Mouse (Mus musculus): ENCODE results near the gene Mrpl41. TPM values are rescaled to one million over a fixed set of nuclear protein-coding genes. Genes with fewer than 3 reads are reported as not detected.

Gene Mrpl41
- total RNA-seq (2023), result 10 to 100 TPM; 25.7 to 26.7 TPM

GRCm38 (mm10) chr2:24974906-24975703, at the start of gene Mrpl41:
Gene Mrpl41, minus strand, starts transcription at chr2:24975098.

DNA sequence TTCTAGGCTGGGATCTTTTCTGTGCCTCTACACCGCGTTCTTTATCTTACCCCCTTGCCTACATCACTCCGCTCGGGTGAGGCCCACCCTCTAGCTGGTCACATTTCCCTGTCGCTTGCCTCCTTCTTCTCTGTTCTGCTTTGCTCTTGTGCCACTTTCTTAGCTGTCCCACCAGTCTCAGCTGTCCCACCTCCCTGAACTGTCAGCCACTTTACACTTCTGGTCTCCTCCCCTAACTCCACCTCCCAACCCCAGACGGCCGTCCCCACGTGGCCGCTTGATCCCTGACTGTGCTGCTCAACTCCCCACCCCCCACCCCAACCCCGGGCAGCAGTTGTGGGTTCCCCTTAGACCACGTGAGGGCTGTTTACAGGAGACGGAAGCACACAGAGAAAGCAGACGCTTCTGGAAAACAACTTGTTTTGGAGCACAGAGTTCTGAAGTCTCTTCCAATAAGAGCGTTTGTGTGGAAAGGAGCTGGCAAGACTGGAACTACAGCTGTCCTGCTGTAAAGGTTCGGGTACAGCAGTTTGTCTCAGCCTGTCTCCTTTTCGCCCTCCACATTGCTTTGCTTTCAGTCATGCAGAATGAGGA, 903 bp upstream of the Mrpl41 start, which contains the start of gene Pnpla7:
Gene Pnpla7, plus strand, starts transcription at position 330 of the 594 bp plus-strand sequence.

DNA sequence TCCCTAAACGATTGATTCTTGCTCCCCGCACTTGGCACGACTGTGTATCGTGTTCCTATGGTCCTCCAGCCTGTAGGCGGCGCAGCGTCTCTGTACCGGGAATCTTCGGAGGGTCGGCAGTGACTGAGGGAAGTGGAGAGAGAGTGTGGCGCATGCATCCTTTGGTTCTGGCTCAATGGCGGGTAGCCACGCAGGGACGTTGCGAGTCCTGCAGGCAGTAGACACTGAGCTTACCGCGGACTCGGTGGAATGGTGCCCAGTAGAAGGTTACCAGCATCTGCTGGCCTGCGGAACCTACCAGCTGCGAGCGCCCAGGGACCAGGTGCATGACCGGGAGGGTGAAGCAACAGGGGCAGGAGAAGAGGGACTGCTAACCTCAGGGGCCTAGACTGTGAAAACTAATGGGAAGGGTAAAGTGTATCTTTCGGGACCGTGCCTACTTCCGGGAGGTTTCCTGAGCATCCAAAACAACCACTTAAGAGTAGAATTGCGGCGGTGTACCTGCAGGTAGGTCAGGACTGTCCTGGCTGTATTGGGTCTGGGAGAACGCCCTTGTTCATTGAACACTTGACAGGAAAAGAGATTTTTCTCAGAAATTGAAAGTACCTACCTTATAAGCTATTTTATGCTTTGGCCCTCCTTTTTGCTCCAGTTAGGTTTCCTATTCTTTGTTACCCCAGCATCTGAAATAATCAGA, 12.4 kb downstream of the Mrpl41 start, which contains the start of gene Dph7:
Gene Dph7, plus strand, starts transcription at position 97 of the 697 bp plus-strand sequence.

GRCm38 (mm10) chr2:24949421-24950188, 25.3 kb downstream of the Mrpl41 start, which contains the start of gene Zmynd19:
Gene Zmynd19, plus strand, starts transcription at chr2:24949792.

GRCm38 (mm10) chr2:24935057-24935796, 39.7 kb downstream of the Mrpl41 start, which contains the start of gene Arrdc1:
Gene Arrdc1, minus strand, starts transcription at chr2:24935252.

Other genes with a start within 250 kb of the Mrpl41 start
- under 1 TPM in 1 of 2 experiments, not detected in 1; 0.30 TPM for gene Cacna1b, start 211.9 kb downstream of the Mrpl41 start, total RNA-seq (2023)
- gene Ehmt1, start 55.5 kb downstream of the Mrpl41 start, total RNA-seq (2023), result 100 to 1,000 TPM; 132 to 145 TPM
- gene Arrdc1, start 39.8 kb downstream of the Mrpl41 start, total RNA-seq (2023), result 100 to 1,000 TPM; 136 to 155 TPM
- 10 to 100 TPM; 20.5 to 26.3 TPM for gene Zmynd19, start 25.3 kb downstream of the Mrpl41 start, total RNA-seq (2023)
- gene Dph7, start 12.7 kb downstream of the Mrpl41 start, total RNA-seq (2023), result 10 to 100 TPM; 17.4 to 20.0 TPM
- 100 to 1,000 TPM; 165 to 168 TPM for gene Pnpla7, start 935 bp upstream of the Mrpl41 start, total RNA-seq (2023)
- 10 to 100 TPM; 26.3 to 27.9 TPM for gene Nsmf, start 79.3 kb upstream of the Mrpl41 start, total RNA-seq (2023)
- not detected for gene Entpd8, start 105.2 kb upstream of the Mrpl41 start, total RNA-seq (2023)
- under 1 TPM; 0.35 to 0.71 TPM for gene Noxa1, start 120.1 kb upstream of the Mrpl41 start, total RNA-seq (2023)
- 1 to 10 TPM; 2.8 to 5.0 TPM for gene Nrarp, start 205.7 kb upstream of the Mrpl41 start, total RNA-seq (2023)
- 10 to 100 TPM; 35.7 to 39.1 TPM for gene Tor4a, start 221.8 kb upstream of the Mrpl41 start, total RNA-seq (2023)
- 10 to 100 TPM; 74.8 to 89.9 TPM for gene Nelfb, start 236.4 kb upstream of the Mrpl41 start, total RNA-seq (2023)
- under 1 TPM in 1 of 2 experiments, not detected in 1; 0.50 TPM for gene Stpg3, start 239.5 kb upstream of the Mrpl41 start, total RNA-seq (2023)
- gene Fam166a, start 243.6 kb upstream of the Mrpl41 start, total RNA-seq (2023), result not detected
- gene Tubb4b, start 249.6 kb upstream of the Mrpl41 start, total RNA-seq (2023), result 100 to 1,000 TPM; 122 to 138 TPM

Measured in T-cell, adult 66 days (primary cell).